Mouse (Mus musculus): ENCODE results near the gene Ddr1. TPM values are rescaled to one million over a fixed set of nuclear protein-coding genes. Genes with fewer than 3 reads are reported as not detected.

Gene Ddr1
- polyA plus RNA-seq, 1 experiment from 2014 or later: 182 TPM

- Histone ChIP-seq H3K9me3 (replicated peaks) (no peaks in the 10 kb centered on the region), H3K4me1 (peaks cover 4% of the 10 kb centered on the region; the same call in 1 of the 2 replicates), H3K27ac (no peak overlapping the region), H3K9ac (no peak overlapping the region), H3K36me3 (no peaks in the 10 kb centered on the region), H3K4me2 (replicated peaks) (no peak overlapping the region), H3K27me3 (peaks cover 10% of the 10 kb centered on the region; the same call in 1 of the 2 replicates), H3K4me3 (no peak overlapping the region)
- WGBS: 78% methylated on average over 6 of the region's 6 CpGs
- ATAC-seq (ENCODE audit: low FRiP score): no peak
These were observed 65.1 kb downstream of the Ddr1 start for GRCm38 (mm10) chr17:35639352-35639751.

GRCm38 (mm10) chr17:35638475-35639190 lies 65.8 kb downstream of the Ddr1 start:
- no peak overlapping the region for H3K27ac ChIP-seq
- H3K4me3 ChIP-seq: no peak overlapping the region
- H3K9me3 ChIP-seq (replicated peaks): no peaks in the 10 kb centered on the region
- H3K36me3 ChIP-seq: no peaks in the 10 kb centered on the region
- H3K27me3 ChIP-seq: peaks cover 10% of the 10 kb centered on the region; the same call in 1 of the 2 replicates
- ATAC-seq (ENCODE audit: low FRiP score): peak; percentile 55; the same call in 1 of the 2 replicates
- 27% methylated on average over 14 of the region's 14 CpGs for WGBS
- peak overlapping the region; percentile 40 for H3K4me2 ChIP-seq (replicated peaks)
- peaks cover 8% of the 10 kb centered on the region for H3K4me1 ChIP-seq
- H3K9ac ChIP-seq: no peak overlapping the region

- no peak overlapping the region for H3K4me3 ChIP-seq
- no peak for ATAC-seq (ENCODE audit: low FRiP score)
- WGBS: 44% methylated on average over 5 of the region's 5 CpGs
These were observed 68.1 kb downstream of the Ddr1 start for GRCm38 (mm10) chr17:35636363-35636762.

GRCm38 (mm10) chr17:35635699-35636111 lies 68.7 kb downstream of the Ddr1 start:
- WGBS: under 1% methylated on average over 15 of the region's 15 CpGs
- H3K9ac ChIP-seq: peak overlapping the region; percentile 38; the same call in 1 of the 2 replicates
- ATAC-seq (ENCODE audit: low FRiP score): 0 out of 2 replicates have a peak, but pooled peaks have one; percentile 54

More at GRCm38 (mm10) chr17:35636363-35636762, 68.1 kb downstream of the Ddr1 start:
- H3K9me3 ChIP-seq (replicated peaks): no peaks in the 10 kb centered on the region
- H3K27me3 ChIP-seq: peaks cover 10% of the 10 kb centered on the region; the same call in 1 of the 2 replicates
- H3K36me3 ChIP-seq: no peaks in the 10 kb centered on the region
- no peak overlapping the region for H3K27ac ChIP-seq
- H3K4me1 ChIP-seq: peaks cover 8% of the 10 kb centered on the region
- no peak overlapping the region for H3K9ac ChIP-seq
- H3K4me2 ChIP-seq (replicated peaks): no peak overlapping the region

GRCm38 (mm10) chr17:35635202-35635601 lies 69.2 kb downstream of the Ddr1 start:
- Histone ChIP-seq H3K36me3 (no peaks in the 10 kb centered on the region), H3K9me3 (replicated peaks) (no peaks in the 10 kb centered on the region), H3K27me3 (peaks cover 10% of the 10 kb centered on the region; the same call in 1 of the 2 replicates), H3K4me2 (replicated peaks) (no peak overlapping the region), H3K4me1 (peaks cover 8% of the 10 kb centered on the region), H3K9ac (no peak overlapping the region), H3K4me3 (no peak overlapping the region), H3K27ac (no peak overlapping the region)
- 91% methylated on average over 2 of the region's 3 CpGs for WGBS
- ATAC-seq (ENCODE audit: low FRiP score): no peak

More at GRCm38 (mm10) chr17:35635699-35636111, 68.7 kb downstream of the Ddr1 start:
- H3K4me3 ChIP-seq: peak overlapping the region; percentile 34
- peaks cover 8% of the 10 kb centered on the region for H3K4me1 ChIP-seq
- no peak overlapping the region for H3K27ac ChIP-seq
- no peaks in the 10 kb centered on the region for H3K9me3 ChIP-seq (replicated peaks)
- H3K36me3 ChIP-seq: no peaks in the 10 kb centered on the region
- H3K4me2 ChIP-seq (replicated peaks): peak overlapping the region; percentile 63
- peaks cover 10% of the 10 kb centered on the region; the same call in 1 of the 2 replicates for H3K27me3 ChIP-seq

GRCm38 (mm10) chr17:35633992-35634391 lies 70.4 kb downstream of the Ddr1 start:
- Histone ChIP-seq H3K9me3 (replicated peaks) (no peaks in the 10 kb centered on the region), H3K9ac (no peak overlapping the region), H3K36me3 (no peaks in the 10 kb centered on the region), H3K4me3 (no peak overlapping the region), H3K27me3 (peaks cover 10% of the 10 kb centered on the region; the same call in 1 of the 2 replicates), H3K27ac (no peak overlapping the region), H3K4me2 (replicated peaks) (no peak overlapping the region), H3K4me1 (peaks cover 8% of the 10 kb centered on the region)
- WGBS: 21% methylated on average over 1 of the region's 1 CpGs
- ATAC-seq (ENCODE audit: low FRiP score): no peak

Other genes with a start within 250 kb of the Ddr1 start
- gene H2-Q10, start 234.5 kb downstream of the Ddr1 start, polyA plus RNA-seq (2016; fragmentation: Nextera tagmentation; extraction: Ambion mirVana): 0.10 TPM in 1 of 2 replicates, not detected in the other
- not detected in 2 replicates for gene Pou5f1, start 198.6 kb downstream of the Ddr1 start, polyA plus RNA-seq (2016; fragmentation: Nextera tagmentation; extraction: Ambion mirVana)
- gene Tcf19, start 187.8 kb downstream of the Ddr1 start, polyA plus RNA-seq (2016; fragmentation: Nextera tagmentation; extraction: Ambion mirVana): 37.3 and 37.6 TPM in 2 replicates
- 14.8 and 15.2 TPM in 2 replicates for gene Cchcr1, start 187.5 kb downstream of the Ddr1 start, polyA plus RNA-seq (2016; fragmentation: Nextera tagmentation; extraction: Ambion mirVana)
- 1.1 and 1.2 TPM in 2 replicates for gene Psors1c2, start 171.4 kb downstream of the Ddr1 start, polyA plus RNA-seq (2016; fragmentation: Nextera tagmentation; extraction: Ambion mirVana)
- 0.08 and 0.20 TPM in 2 replicates for gene Cdsn, start 152.5 kb downstream of the Ddr1 start, polyA plus RNA-seq (2016; fragmentation: Nextera tagmentation; extraction: Ambion mirVana)
- gene 2300002M23Rik, start 137.2 kb downstream of the Ddr1 start, polyA plus RNA-seq (2016; fragmentation: Nextera tagmentation; extraction: Ambion mirVana): not detected in 2 replicates
- gene Sfta2, start 103.1 kb downstream of the Ddr1 start, polyA plus RNA-seq (2016; fragmentation: Nextera tagmentation; extraction: Ambion mirVana): not detected in 2 replicates
- not detected in 2 replicates for gene Gm9573, start 78.0 kb downstream of the Ddr1 start, polyA plus RNA-seq (2016; fragmentation: Nextera tagmentation; extraction: Ambion mirVana)
- 0.15 and 0.20 TPM in 2 replicates for gene Mucl3, start 60.9 kb downstream of the Ddr1 start, polyA plus RNA-seq (2016; fragmentation: Nextera tagmentation; extraction: Ambion mirVana)
- 16.5 and 16.9 TPM in 2 replicates for gene Vars2, start 37.0 kb downstream of the Ddr1 start, polyA plus RNA-seq (2016; fragmentation: Nextera tagmentation; extraction: Ambion mirVana)
- gene Gtf2h4, start 30.9 kb downstream of the Ddr1 start, polyA plus RNA-seq (2016; fragmentation: Nextera tagmentation; extraction: Ambion mirVana): 34.7 and 37.7 TPM in 2 replicates
- gene Ier3, start 117.1 kb upstream of the Ddr1 start, polyA plus RNA-seq (2016; fragmentation: Nextera tagmentation; extraction: Ambion mirVana): 5.8 and 6.3 TPM in 2 replicates
- 50.9 and 60.3 TPM in 2 replicates for gene Flot1, start 118.6 kb upstream of the Ddr1 start, polyA plus RNA-seq (2016; fragmentation: Nextera tagmentation; extraction: Ambion mirVana)
- gene Tubb5, start 133.7 kb upstream of the Ddr1 start, polyA plus RNA-seq (2016; fragmentation: Nextera tagmentation; extraction: Ambion mirVana): 1,505 and 1,511 TPM in 2 replicates
- gene Mdc1, start 136.9 kb upstream of the Ddr1 start, polyA plus RNA-seq (2016; fragmentation: Nextera tagmentation; extraction: Ambion mirVana): 14.4 and 18.2 TPM in 2 replicates
- 36.0 and 36.9 TPM in 2 replicates for gene Nrm, start 156.7 kb upstream of the Ddr1 start, polyA plus RNA-seq (2016; fragmentation: Nextera tagmentation; extraction: Ambion mirVana)
- gene Ppp1r18, start 161.0 kb upstream of the Ddr1 start, polyA plus RNA-seq (2016; fragmentation: Nextera tagmentation; extraction: Ambion mirVana): 31.5 and 32.3 TPM in 2 replicates
- gene Dhx16, start 175.2 kb upstream of the Ddr1 start, polyA plus RNA-seq (2016; fragmentation: Nextera tagmentation; extraction: Ambion mirVana): 45.2 and 46.0 TPM in 2 replicates
- 25.7 and 28.7 TPM in 2 replicates for gene 2310061I04Rik, start 192.8 kb upstream of the Ddr1 start, polyA plus RNA-seq (2016; fragmentation: Nextera tagmentation; extraction: Ambion mirVana)
- gene Atat1, start 205.5 kb upstream of the Ddr1 start, polyA plus RNA-seq (2016; fragmentation: Nextera tagmentation; extraction: Ambion mirVana): 294 and 303 TPM in 2 replicates
- 46.8 and 51.1 TPM in 2 replicates for gene Mrps18b, start 211.8 kb upstream of the Ddr1 start, polyA plus RNA-seq (2016; fragmentation: Nextera tagmentation; extraction: Ambion mirVana)
- 58.3 and 68.2 TPM in 2 replicates for gene Ppp1r10, start 211.8 kb upstream of the Ddr1 start, polyA plus RNA-seq (2016; fragmentation: Nextera tagmentation; extraction: Ambion mirVana)

All from hindbrain, embryonic 12.5 days (tissue).